Mouse (Mus musculus): Measurements from ENCODE around the gene Ndel1.

DNA sequence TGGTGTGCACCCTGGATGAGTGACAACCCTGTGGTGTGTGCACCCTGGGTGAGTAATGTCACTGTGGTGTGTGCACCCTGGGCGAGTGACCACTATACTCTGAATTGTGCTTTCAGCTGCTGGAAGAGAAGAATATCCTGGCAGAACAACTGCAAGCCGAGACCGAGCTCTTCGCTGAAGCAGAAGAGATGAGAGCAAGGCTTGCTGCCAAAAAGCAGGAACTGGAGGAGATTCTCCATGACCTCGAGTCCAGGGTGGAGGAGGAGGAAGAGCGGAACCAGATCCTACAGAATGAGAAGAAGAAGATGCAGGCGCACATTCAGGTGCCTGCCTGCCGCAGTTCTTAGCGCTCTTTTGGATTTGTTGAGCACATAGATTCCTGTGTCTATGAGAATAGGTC lies 84.4 kb downstream of the Ndel1 start:
- no peak for TF ChIP-seq CTCF (IDR thresholded peaks at IDR 0.05; ENCODE audit: control insufficient read depth, insufficient read depth, low read length)
- TF ChIP-seq POLR2A (IDR thresholded peaks at IDR 0.05; ENCODE audit: borderline replicate concordance, control insufficient read depth, low read depth, low read length) = no peak

Data from bone marrow, adult 2 months (tissue).